Mouse (Mus musculus): ENCODE data around the gene Eri3. TPM values are rescaled to one million over a fixed set of nuclear protein-coding genes. Genes with fewer than 3 reads are reported as not detected.
A peak's percentile ranks its signal among the peaks of the same experiment; 100 is the strongest.

Gene Eri3
- polyA plus RNA-seq, 1 experiment from 2014 or later: 147 TPM

GRCm38 (mm10) chr4:117589081-117589660 is 39.0 kb downstream of the Eri3 start:
- Histone ChIP-seq H3K9me3 (replicated peaks) (no peaks in the 10 kb centered on the region), H3K4me3 (no peak overlapping the region), H3K27ac (peak overlapping the region; percentile 61), H3K36me3 (peaks cover 91% of the 10 kb centered on the region), H3K4me1 (peaks cover 35% of the 10 kb centered on the region), H3K27me3 (ENCODE audit: low read depth, poor library complexity, severe bottlenecking) (no peaks in the 10 kb centered on the region)
- 53% methylated on average over 8 of the region's 8 CpGs for WGBS
- DNase-seq (ENCODE audit: low spot score): no peak

- H3K27me3 ChIP-seq (ENCODE audit: low read depth, poor library complexity, severe bottlenecking): no peaks in the 10 kb centered on the region
- H3K27ac ChIP-seq: no peak overlapping the region
- H3K4me1 ChIP-seq: peaks cover 35% of the 10 kb centered on the region
- H3K36me3 ChIP-seq: peaks cover 92% of the 10 kb centered on the region
- WGBS: 91% methylated on average over 2 of the region's 2 CpGs
- DNase-seq (ENCODE audit: low spot score): no peak
- no peaks in the 10 kb centered on the region for H3K9me3 ChIP-seq (replicated peaks)
- H3K4me3 ChIP-seq: no peak overlapping the region
Measured at GRCm38 (mm10) chr4:117590781-117591180, 40.6 kb downstream of the Eri3 start.

- peaks cover 97% of the 10 kb centered on the region for H3K36me3 ChIP-seq
- WGBS: 91% methylated on average over 5 of the region's 5 CpGs
Measured at GRCm38 (mm10) chr4:117592206-117592605, 42.0 kb downstream of the Eri3 start.

GRCm38 (mm10) chr4:117595293-117595692 is 45.1 kb downstream of the Eri3 start:
- DNase-seq (ENCODE audit: low spot score): no peak
- Histone ChIP-seq H3K36me3 (peaks cover 95% of the 10 kb centered on the region), H3K4me3 (no peak overlapping the region), H3K9me3 (replicated peaks) (no peaks in the 10 kb centered on the region), H3K27ac (no peak overlapping the region), H3K27me3 (ENCODE audit: low read depth, poor library complexity, severe bottlenecking) (no peaks in the 10 kb centered on the region), H3K4me1 (peaks cover 12% of the 10 kb centered on the region)
- WGBS: 89% methylated on average over 10 of the region's 10 CpGs

More at GRCm38 (mm10) chr4:117592206-117592605, 42.0 kb downstream of the Eri3 start:
- Histone ChIP-seq H3K27ac (no peak overlapping the region), H3K9me3 (replicated peaks) (no peaks in the 10 kb centered on the region), H3K27me3 (ENCODE audit: low read depth, poor library complexity, severe bottlenecking) (no peaks in the 10 kb centered on the region), H3K4me1 (peaks cover 30% of the 10 kb centered on the region), H3K4me3 (no peak overlapping the region)
- DNase-seq (ENCODE audit: low spot score): no peak

- Histone ChIP-seq H3K27ac (no peak overlapping the region), H3K36me3 (peaks cover 67% of the 10 kb centered on the region), H3K4me1 (peaks cover 41% of the 10 kb centered on the region), H3K9me3 (replicated peaks) (no peaks in the 10 kb centered on the region), H3K27me3 (ENCODE audit: low read depth, poor library complexity, severe bottlenecking) (no peaks in the 10 kb centered on the region), H3K4me3 (no peak overlapping the region)
- WGBS: 68% methylated on average over 7 of the region's 7 CpGs
- DNase-seq (ENCODE audit: low spot score): no peak
Measured at GRCm38 (mm10) chr4:117599986-117600565, 49.9 kb downstream of the Eri3 start.

- Histone ChIP-seq H3K27me3 (ENCODE audit: low read depth, poor library complexity, severe bottlenecking) (no peaks in the 10 kb centered on the region), H3K36me3 (peaks cover 57% of the 10 kb centered on the region), H3K4me3 (no peak overlapping the region), H3K27ac (peak overlapping the region; percentile 37), H3K9me3 (replicated peaks) (no peaks in the 10 kb centered on the region), H3K4me1 (peaks cover 54% of the 10 kb centered on the region)
- WGBS: 13% methylated on average over 5 of the region's 5 CpGs
- DNase-seq (ENCODE audit: low spot score): no peak
Measured at GRCm38 (mm10) chr4:117601338-117601776, 51.2 kb downstream of the Eri3 start.

- H3K9me3 ChIP-seq (replicated peaks): no peaks in the 10 kb centered on the region
- no peak overlapping the region for H3K4me3 ChIP-seq
- 40% methylated on average over 16 of the region's 16 CpGs for WGBS
- H3K36me3 ChIP-seq: peaks cover 39% of the 10 kb centered on the region
- no peaks in the 10 kb centered on the region for H3K27me3 ChIP-seq (ENCODE audit: low read depth, poor library complexity, severe bottlenecking)
- H3K4me1 ChIP-seq: peaks cover 76% of the 10 kb centered on the region
- DNase-seq (ENCODE audit: low spot score): peak; percentile 41
- peak overlapping the region; percentile 59 for H3K27ac ChIP-seq
Measured at GRCm38 (mm10) chr4:117605099-117605953, 55.2 kb downstream of the Eri3 start.

GRCm38 (mm10) chr4:117605954-117606227 is 55.7 kb downstream of the Eri3 start:
- Histone ChIP-seq H3K4me3 (no peak overlapping the region), H3K27me3 (ENCODE audit: low read depth, poor library complexity, severe bottlenecking) (no peaks in the 10 kb centered on the region), H3K9me3 (replicated peaks) (no peaks in the 10 kb centered on the region), H3K4me1 (peaks cover 70% of the 10 kb centered on the region), H3K36me3 (peaks cover 43% of the 10 kb centered on the region), H3K27ac (peak overlapping the region; percentile 59; the same call in 1 of the 2 replicates)
- no peak for DNase-seq (ENCODE audit: low spot score)
- WGBS: 62% methylated on average over 1 of the region's 1 CpGs

GRCm38 (mm10) chr4:117606831-117607610 is 56.9 kb downstream of the Eri3 start:
- H3K36me3 ChIP-seq: peaks cover 49% of the 10 kb centered on the region
- H3K27me3 ChIP-seq (ENCODE audit: low read depth, poor library complexity, severe bottlenecking): no peaks in the 10 kb centered on the region
- no peak for DNase-seq (ENCODE audit: low spot score)
- no peaks in the 10 kb centered on the region for H3K9me3 ChIP-seq (replicated peaks)
- WGBS: 86% methylated on average over 5 of the region's 5 CpGs
- peak overlapping the region; percentile 26; the same call in 1 of the 2 replicates for H3K27ac ChIP-seq
- peaks cover 68% of the 10 kb centered on the region for H3K4me1 ChIP-seq
- no peak overlapping the region for H3K4me3 ChIP-seq

- Histone ChIP-seq H3K27ac (peak overlapping the region; percentile 73), H3K4me1 (peaks cover 78% of the 10 kb centered on the region), H3K9me3 (replicated peaks) (no peaks in the 10 kb centered on the region), H3K27me3 (ENCODE audit: low read depth, poor library complexity, severe bottlenecking) (no peaks in the 10 kb centered on the region), H3K36me3 (peaks cover 54% of the 10 kb centered on the region), H3K4me3 (no peak overlapping the region)
- WGBS: 69% methylated on average over 9 of the region's 9 CpGs
- peak; percentile 42 for DNase-seq (ENCODE audit: low spot score)
Measured at GRCm38 (mm10) chr4:117608265-117608664, 58.1 kb downstream of the Eri3 start.

- H3K36me3 ChIP-seq: peaks cover 60% of the 10 kb centered on the region
- H3K27me3 ChIP-seq (ENCODE audit: low read depth, poor library complexity, severe bottlenecking): no peaks in the 10 kb centered on the region
- peak overlapping the region; percentile 73 for H3K27ac ChIP-seq
- no peak overlapping the region for H3K4me3 ChIP-seq
- 39% methylated on average over 7 of the region's 7 CpGs for WGBS
- DNase-seq (ENCODE audit: low spot score): peak; percentile 43
- no peaks in the 10 kb centered on the region for H3K9me3 ChIP-seq (replicated peaks)
- H3K4me1 ChIP-seq: peaks cover 85% of the 10 kb centered on the region
Measured at GRCm38 (mm10) chr4:117609371-117610039, 59.3 kb downstream of the Eri3 start.

- Histone ChIP-seq H3K27me3 (ENCODE audit: low read depth, poor library complexity, severe bottlenecking) (no peaks in the 10 kb centered on the region), H3K36me3 (peaks cover 71% of the 10 kb centered on the region), H3K4me3 (no peak overlapping the region), H3K4me1 (peaks cover 84% of the 10 kb centered on the region), H3K9me3 (replicated peaks) (no peaks in the 10 kb centered on the region), H3K27ac (peak overlapping the region; percentile 79; the same call in 1 of the 2 replicates)
- 43% methylated on average over 4 of the region's 4 CpGs for WGBS
- no peak for DNase-seq (ENCODE audit: low spot score)
Measured at GRCm38 (mm10) chr4:117611385-117611784, 61.2 kb downstream of the Eri3 start.

Measured in limb, embryonic 10.5 days (tissue).